9 mouse cellular contexts compared by ENCODE assay signal in the genomic region with DNA sequence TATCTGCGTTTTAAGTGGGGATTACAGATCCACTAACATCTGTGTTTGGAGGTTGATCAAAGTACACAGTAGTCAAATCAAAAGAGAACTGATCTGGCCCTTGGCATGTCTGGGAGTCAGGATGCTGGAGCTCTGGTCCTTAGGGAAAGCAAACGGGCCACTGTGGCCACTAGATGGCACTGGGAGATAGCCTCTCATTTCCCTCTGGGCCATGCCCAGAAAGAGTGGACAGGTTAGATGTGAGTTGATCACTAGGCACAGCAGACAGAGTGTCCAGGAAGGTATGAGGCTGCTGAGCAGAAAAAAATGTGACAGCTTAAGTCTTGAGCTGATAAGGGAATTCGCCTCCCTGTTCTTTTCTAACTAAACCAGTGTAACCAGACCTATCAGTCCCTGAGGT. TPM values are rescaled to one million over a fixed set of nuclear protein-coding genes. Genes with fewer than 3 reads are reported as not detected.
DNase-seq lines count a peak whose midpoint lies in the region; ATAC-seq and TF ChIP-seq lines count a peak whose summit lies in the region.
"Had no signal": no experiment of that assay in that cellular context is flagged by ENCODE, and none has a peak within 500 bp of the region (broad histone marks: within the 10 kb centered on the region; RNA-seq: fewer than 3 reads in every experiment).

No protein-coding gene starts in this region.

- intact Hi-C loops in left cerebral cortex, postnatal 4 days (cut with DNase I), result loop anchor here (5.0 kb wide), 1 partner anchor 69 kb away; no protein-coding TSS in a partner anchor

- H3K27ac ChIP-seq in midbrain, embryonic 11.5 days (ENCODE audit: low read depth, low read length), result no peak overlapping the region
- no peak overlapping the region for H3K27ac ChIP-seq in midbrain, embryonic 16.5 days (ENCODE audit: low read length)
- H3K27ac ChIP-seq in forebrain, postnatal 0 days (ENCODE audit: low read depth, low read length), result no peak overlapping the region
- H3K27ac ChIP-seq: embryonic facial prominence, embryonic 12.5 days had no signal

- H3K9ac ChIP-seq in midbrain, embryonic 11.5 days (ENCODE audit: low read length), result no peak overlapping the region
- no peak overlapping the region for H3K9ac ChIP-seq in midbrain, embryonic 16.5 days (ENCODE audit: low read depth, low read length)
- no peak overlapping the region for H3K9ac ChIP-seq in forebrain, postnatal 0 days
- H3K9ac ChIP-seq: embryonic facial prominence, embryonic 12.5 days had no signal

- 13% methylated on average over 3 of the region's 3 CpGs for WGBS in midbrain, embryonic 11.5 days
- 14% methylated on average over 3 of the region's 3 CpGs for WGBS in midbrain, embryonic 16.5 days
- WGBS in forebrain, postnatal 0 days, result 19% methylated on average over 3 of the region's 3 CpGs

- peak; percentile 79 for TF ChIP-seq CTCF in forebrain, postnatal 0 days (IDR thresholded peaks at IDR 0.05; ENCODE audit: low read depth)

- no peak for ATAC-seq in midbrain, embryonic 11.5 days (ENCODE audit: low FRiP score)
- no peak for ATAC-seq in midbrain, embryonic 16.5 days
- ATAC-seq in forebrain, postnatal 0 days, result peak; percentile 51; the same call in 1 of the 2 replicates

- H3K27me3 ChIP-seq in midbrain, embryonic 11.5 days (ENCODE audit: control insufficient read depth, insufficient read depth, low read length), result no peaks in the 10 kb centered on the region
- no peaks in the 10 kb centered on the region for H3K27me3 ChIP-seq in midbrain, embryonic 16.5 days (ENCODE audit: control insufficient read depth, insufficient read depth, low read depth, low read length)
- no peaks in the 10 kb centered on the region for H3K27me3 ChIP-seq in forebrain, postnatal 0 days (ENCODE audit: insufficient read depth, low read length)
- H3K27me3 ChIP-seq: embryonic facial prominence, embryonic 12.5 days had no signal

- H3K4me2 ChIP-seq in midbrain, embryonic 11.5 days, result no peak overlapping the region
- no peak overlapping the region for H3K4me2 ChIP-seq in midbrain, embryonic 16.5 days (ENCODE audit: low read length)
- no peak overlapping the region for H3K4me2 ChIP-seq in forebrain, postnatal 0 days (ENCODE audit: low read depth)
- H3K4me2 ChIP-seq: embryonic facial prominence, embryonic 12.5 days had no signal

- H3K36me3 ChIP-seq in midbrain, embryonic 11.5 days (ENCODE audit: control insufficient read depth, insufficient read depth, low read length), result no peaks in the 10 kb centered on the region
- no peaks in the 10 kb centered on the region for H3K36me3 ChIP-seq in midbrain, embryonic 16.5 days (ENCODE audit: control insufficient read depth, insufficient read depth, low read length)
- H3K36me3 ChIP-seq in forebrain, postnatal 0 days (ENCODE audit: insufficient read depth), result no peaks in the 10 kb centered on the region
- H3K36me3 ChIP-seq: embryonic facial prominence, embryonic 12.5 days had no signal

- DNase-seq in midbrain, embryonic 11.5 days (ENCODE audit: low spot score, missing footprints), result peak; percentile 90
- peak; percentile 90 for DNase-seq in brain, adult 2 months (ENCODE audit: low read depth, low spot score)
- DNase-seq in forebrain, postnatal 0 days, result peak; percentile 55
- peak; percentile 83 for DNase-seq in kidney, adult 18-20 months
- DNase-seq in left cerebral cortex, postnatal 4 days, result peak; percentile 60
- peak; percentile 76 for DNase-seq in retina, postnatal 1 day
- DNase-seq in T-cell, adult 2 months (ENCODE audit: low spot score), result no peak

- no peaks in the 10 kb centered on the region for H3K4me1 ChIP-seq in midbrain, embryonic 11.5 days (ENCODE audit: control insufficient read depth, insufficient read depth, low read length)
- no peaks in the 10 kb centered on the region for H3K4me1 ChIP-seq in midbrain, embryonic 16.5 days (ENCODE audit: control insufficient read depth, insufficient read depth, low read length)
- H3K4me1 ChIP-seq in forebrain, postnatal 0 days (ENCODE audit: insufficient read depth), result no peaks in the 10 kb centered on the region

- H3K4me3 ChIP-seq in midbrain, embryonic 11.5 days (ENCODE audit: low read depth, low read length), result no peak overlapping the region
- H3K4me3 ChIP-seq in midbrain, embryonic 16.5 days (ENCODE audit: low read depth, low read length), result no peak overlapping the region
- H3K4me3 ChIP-seq in forebrain, postnatal 0 days (ENCODE audit: low read depth, low read length), result no peak overlapping the region
- H3K4me3 ChIP-seq: embryonic facial prominence, embryonic 12.5 days had no signal

- H3K9me3 ChIP-seq in midbrain, embryonic 11.5 days (ENCODE audit: control insufficient read depth, low read length), result no peaks in the 10 kb centered on the region
- no peaks in the 10 kb centered on the region for H3K9me3 ChIP-seq in midbrain, embryonic 16.5 days (replicated peaks; ENCODE audit: control insufficient read depth, low read length, poor library complexity, severe bottlenecking)
- H3K9me3 ChIP-seq in forebrain, postnatal 0 days (ENCODE audit: low read length), result no peaks in the 10 kb centered on the region
- H3K9me3 ChIP-seq: embryonic facial prominence, embryonic 12.5 days had no signal

RNA-seq across cellular contexts. Expression of gene Plekhh1, which starts 6.1 kb away (rescaled TPM):
- 6.4 and 6.8 TPM in 2 replicates for polyA plus RNA-seq in midbrain, embryonic 11.5 days (2014; fragmentation: Nextera tagmentation; extraction: Ambion mirVana)
- polyA plus RNA-seq in midbrain, embryonic 16.5 days (2015; fragmentation: Nextera tagmentation; extraction: Ambion mirVana), result 2.0 and 2.5 TPM in 2 replicates
- total RNA-seq in forebrain, postnatal 0 days (2014; rRNA removed), result 3.8 and 4.8 TPM in 2 replicates
- polyA plus RNA-seq in forebrain, postnatal 0 days (2015; fragmentation: Nextera tagmentation; extraction: Ambion mirVana), result 0.47 and 0.86 TPM in 2 replicates
- total RNA-seq in left cerebral cortex, postnatal 4 days (2021), result 1 to 10 TPM; 3.3 to 3.5 TPM

RNA-seq across cellular contexts. Expression of gene Tmem229b, which starts 15.5 kb away (rescaled TPM):
- 6.0 and 6.4 TPM in 2 replicates for polyA plus RNA-seq in midbrain, embryonic 11.5 days (2014; fragmentation: Nextera tagmentation; extraction: Ambion mirVana)
- polyA plus RNA-seq in midbrain, embryonic 16.5 days (2015; fragmentation: Nextera tagmentation; extraction: Ambion mirVana), result 74.7 and 79.8 TPM in 2 replicates
- 111 and 153 TPM in 2 replicates for total RNA-seq in forebrain, postnatal 0 days (2014; rRNA removed)
- 47.5 and 54.8 TPM in 2 replicates for polyA plus RNA-seq in forebrain, postnatal 0 days (2015; fragmentation: Nextera tagmentation; extraction: Ambion mirVana)
- 100 to 1,000 TPM; 116 to 121 TPM for total RNA-seq in left cerebral cortex, postnatal 4 days (2021)
